Mouse (Mus musculus): ENCODE measurements around the gene Ano8. TPM values are rescaled to one million over a fixed set of nuclear protein-coding genes. Genes with fewer than 3 reads are reported as not detected.
A peak's percentile ranks its signal among the peaks of the same experiment; 100 is the strongest.

Gene Ano8
- polyA plus RNA-seq, 1 experiment from 2014 or later, result 7.7 TPM

GRCm38 (mm10) chr8:71470146-71470912, 15.4 kb downstream of the Ano8 start:
- Histone ChIP-seq H3K4me1 (ENCODE audit: control insufficient read depth, insufficient read depth, low read length) (peaks cover 19% of the 10 kb centered on the region), H3K9me3 (ENCODE audit: control insufficient read depth, low read length) (no peaks in the 10 kb centered on the region), H3K4me3 (replicated peaks; ENCODE audit: low read depth, low read length) (peak overlapping the region; percentile 76), H3K27ac (replicated peaks; ENCODE audit: low read depth, low read length) (no peak overlapping the region), H3K27me3 (ENCODE audit: control insufficient read depth, insufficient read depth, low read length) (no peaks in the 10 kb centered on the region), H3K4me2 (ENCODE audit: low read length) (peak overlapping the region; percentile 84), H3K9ac (replicated peaks; ENCODE audit: low read length) (peak overlapping the region; percentile 61), H3K36me3 (ENCODE audit: control insufficient read depth, insufficient read depth, low read length) (peaks cover 46% of the 10 kb centered on the region)
- DNase-seq (no peak), ATAC-seq (ENCODE audit: low FRiP score, low TSS enrichment) (no peak)
- WGBS, result 81% methylated on average over 3 of the region's 3 CpGs

GRCm38 (mm10) chr8:71469411-71469810, 16.4 kb downstream of the Ano8 start:
- Histone ChIP-seq H3K36me3 (ENCODE audit: control insufficient read depth, insufficient read depth, low read length) (peaks cover 37% of the 10 kb centered on the region), H3K27ac (replicated peaks; ENCODE audit: low read depth, low read length) (peak overlapping the region; percentile 84), H3K27me3 (ENCODE audit: control insufficient read depth, insufficient read depth, low read length) (no peaks in the 10 kb centered on the region), H3K9ac (replicated peaks; ENCODE audit: low read length) (peak overlapping the region; percentile 61), H3K9me3 (ENCODE audit: control insufficient read depth, low read length) (no peaks in the 10 kb centered on the region), H3K4me3 (replicated peaks; ENCODE audit: low read depth, low read length) (peak overlapping the region; percentile 76), H3K4me2 (ENCODE audit: low read length) (peak overlapping the region; percentile 84), H3K4me1 (ENCODE audit: control insufficient read depth, insufficient read depth, low read length) (peaks cover 20% of the 10 kb centered on the region)
- DNase-seq (peak; percentile 89), ATAC-seq (ENCODE audit: low FRiP score, low TSS enrichment) (peak; percentile 43)
- under 1% methylated on average over 21 of the region's 24 CpGs for WGBS

GRCm38 (mm10) chr8:71468916-71469315, 16.8 kb downstream of the Ano8 start, which contains the start of gene Dda1:
Gene Dda1, plus strand, starts transcription at chr8:71469199.
- no peaks in the 10 kb centered on the region for H3K9me3 ChIP-seq (ENCODE audit: control insufficient read depth, low read length)

GRCm38 (mm10) chr8:71468001-71468400, 17.8 kb downstream of the Ano8 start:
- Histone ChIP-seq H3K4me2 (ENCODE audit: low read length) (no peak overlapping the region), H3K4me1 (ENCODE audit: control insufficient read depth, insufficient read depth, low read length) (peaks cover 29% of the 10 kb centered on the region), H3K9ac (replicated peaks; ENCODE audit: low read length) (no peak overlapping the region), H3K4me3 (replicated peaks; ENCODE audit: low read depth, low read length) (no peak overlapping the region), H3K27me3 (ENCODE audit: control insufficient read depth, insufficient read depth, low read length) (no peaks in the 10 kb centered on the region), H3K9me3 (ENCODE audit: control insufficient read depth, low read length) (no peaks in the 10 kb centered on the region), H3K36me3 (ENCODE audit: control insufficient read depth, insufficient read depth, low read length) (peaks cover 23% of the 10 kb centered on the region), H3K27ac (replicated peaks; ENCODE audit: low read depth, low read length) (no peak overlapping the region)
- DNase-seq, result no peak
- no peak for ATAC-seq (ENCODE audit: low FRiP score, low TSS enrichment)
- WGBS, result 94% methylated on average over 1 of the region's 1 CpGs

More at GRCm38 (mm10) chr8:71468916-71469315, 16.8 kb downstream of the Ano8 start, which contains the start of gene Dda1:
- H3K27ac ChIP-seq (replicated peaks; ENCODE audit: low read depth, low read length), result peak within 1 kb of the TSS; percentile 84
- ATAC-seq (ENCODE audit: low FRiP score, low TSS enrichment) (peak; percentile 90), DNase-seq (peak; percentile 100)
- H3K9ac ChIP-seq (replicated peaks; ENCODE audit: low read length), result peak within 1 kb of the TSS; percentile 61
- H3K36me3 ChIP-seq (ENCODE audit: control insufficient read depth, insufficient read depth, low read length), result peaks cover 32% of the 10 kb centered on the region
- peak within 1 kb of the TSS; percentile 76 for H3K4me3 ChIP-seq (replicated peaks; ENCODE audit: low read depth, low read length)
- peak within 1 kb of the TSS; percentile 84 for H3K4me2 ChIP-seq (ENCODE audit: low read length)
- peaks cover 25% of the 10 kb centered on the region for H3K4me1 ChIP-seq (ENCODE audit: control insufficient read depth, insufficient read depth, low read length)
- WGBS, result under 1% methylated on average over 35 of the region's 52 CpGs
- no peaks in the 10 kb centered on the region for H3K27me3 ChIP-seq (ENCODE audit: control insufficient read depth, insufficient read depth, low read length)

- H3K27ac ChIP-seq (replicated peaks; ENCODE audit: low read depth, low read length), result no peak overlapping the region
- 90% methylated on average over 2 of the region's 2 CpGs for WGBS
- no peaks in the 10 kb centered on the region for H3K9me3 ChIP-seq (ENCODE audit: control insufficient read depth, low read length)
- ATAC-seq (ENCODE audit: low FRiP score, low TSS enrichment) (no peak), DNase-seq (no peak)
- no peak overlapping the region for H3K4me2 ChIP-seq (ENCODE audit: low read length)
- H3K4me3 ChIP-seq (replicated peaks; ENCODE audit: low read depth, low read length), result no peak overlapping the region
- peaks cover 35% of the 10 kb centered on the region for H3K4me1 ChIP-seq (ENCODE audit: control insufficient read depth, insufficient read depth, low read length)
- H3K27me3 ChIP-seq (ENCODE audit: control insufficient read depth, insufficient read depth, low read length), result no peaks in the 10 kb centered on the region
- H3K9ac ChIP-seq (replicated peaks; ENCODE audit: low read length), result no peak overlapping the region
- peaks cover 15% of the 10 kb centered on the region for H3K36me3 ChIP-seq (ENCODE audit: control insufficient read depth, insufficient read depth, low read length)
Observed at GRCm38 (mm10) chr8:71467201-71467600, 18.6 kb downstream of the Ano8 start.

- peaks cover 11% of the 10 kb centered on the region for H3K36me3 ChIP-seq (ENCODE audit: control insufficient read depth, insufficient read depth, low read length)
- no peaks in the 10 kb centered on the region for H3K27me3 ChIP-seq (ENCODE audit: control insufficient read depth, insufficient read depth, low read length)
- no peak overlapping the region for H3K27ac ChIP-seq (replicated peaks; ENCODE audit: low read depth, low read length)
- ATAC-seq (ENCODE audit: low FRiP score, low TSS enrichment), result no peak
- WGBS, result 96% methylated on average over 5 of the region's 5 CpGs
- H3K9me3 ChIP-seq (ENCODE audit: control insufficient read depth, low read length), result no peaks in the 10 kb centered on the region
- no peak overlapping the region for H3K9ac ChIP-seq (replicated peaks; ENCODE audit: low read length)
- DNase-seq, result no peak
- H3K4me1 ChIP-seq (ENCODE audit: control insufficient read depth, insufficient read depth, low read length), result peaks cover 43% of the 10 kb centered on the region
- no peak overlapping the region for H3K4me3 ChIP-seq (replicated peaks; ENCODE audit: low read depth, low read length)
- H3K4me2 ChIP-seq (ENCODE audit: low read length), result peak overlapping the region; percentile 89; the same call in 1 of the 2 replicates
Observed at GRCm38 (mm10) chr8:71466198-71466597, 19.6 kb downstream of the Ano8 start.

GRCm38 (mm10) chr8:71465733-71466132, 20.0 kb downstream of the Ano8 start:
- H3K27me3 ChIP-seq (ENCODE audit: control insufficient read depth, insufficient read depth, low read length), result no peaks in the 10 kb centered on the region
- H3K4me3 ChIP-seq (replicated peaks; ENCODE audit: low read depth, low read length), result peak overlapping the region; percentile 87
- DNase-seq (no peak), ATAC-seq (ENCODE audit: low FRiP score, low TSS enrichment) (no peak)
- peaks cover 43% of the 10 kb centered on the region for H3K4me1 ChIP-seq (ENCODE audit: control insufficient read depth, insufficient read depth, low read length)
- 84% methylated on average over 8 of the region's 8 CpGs for WGBS
- no peak overlapping the region for H3K27ac ChIP-seq (replicated peaks; ENCODE audit: low read depth, low read length)
- H3K9ac ChIP-seq (replicated peaks; ENCODE audit: low read length), result no peak overlapping the region
- H3K9me3 ChIP-seq (ENCODE audit: control insufficient read depth, low read length), result no peaks in the 10 kb centered on the region
- peaks cover 13% of the 10 kb centered on the region for H3K36me3 ChIP-seq (ENCODE audit: control insufficient read depth, insufficient read depth, low read length)
- H3K4me2 ChIP-seq (ENCODE audit: low read length), result peak overlapping the region; percentile 89

- ATAC-seq (ENCODE audit: low FRiP score, low TSS enrichment), result peak; percentile 77
- peak within 1 kb of the TSS; percentile 89 for H3K4me2 ChIP-seq (ENCODE audit: low read length)
- H3K9ac ChIP-seq (replicated peaks; ENCODE audit: low read length), result peak within 1 kb of the TSS; percentile 89
- H3K4me1 ChIP-seq (ENCODE audit: control insufficient read depth, insufficient read depth, low read length), result peaks cover 35% of the 10 kb centered on the region
- H3K36me3 ChIP-seq (ENCODE audit: control insufficient read depth, insufficient read depth, low read length), result peaks cover 18% of the 10 kb centered on the region
- WGBS, result under 1% methylated on average over 59 of the region's 59 CpGs
- H3K27me3 ChIP-seq (ENCODE audit: control insufficient read depth, insufficient read depth, low read length), result no peaks in the 10 kb centered on the region
- peak within 1 kb of the TSS; percentile 87 for H3K4me3 ChIP-seq (replicated peaks; ENCODE audit: low read depth, low read length)
- no peaks in the 10 kb centered on the region for H3K9me3 ChIP-seq (ENCODE audit: control insufficient read depth, low read length)
- peak within 1 kb of the TSS; percentile 82 for H3K27ac ChIP-seq (replicated peaks; ENCODE audit: low read depth, low read length)
- peak; percentile 100 for DNase-seq
Observed at GRCm38 (mm10) chr8:71464513-71465500, 21.0 kb downstream of the Ano8 start, which contains the start of gene Mrpl34. Gene Mrpl34, plus strand, starts transcription at chr8:71464959.
